Mouse (Mus musculus): Measurements from ENCODE around the gene Gm1123. TPM values are rescaled to one million over a fixed set of nuclear protein-coding genes. Genes with fewer than 3 reads are reported as not detected.

Gene Gm1123
- polyA plus RNA-seq, 1 experiment from 2014 or later: not detected

DNA sequence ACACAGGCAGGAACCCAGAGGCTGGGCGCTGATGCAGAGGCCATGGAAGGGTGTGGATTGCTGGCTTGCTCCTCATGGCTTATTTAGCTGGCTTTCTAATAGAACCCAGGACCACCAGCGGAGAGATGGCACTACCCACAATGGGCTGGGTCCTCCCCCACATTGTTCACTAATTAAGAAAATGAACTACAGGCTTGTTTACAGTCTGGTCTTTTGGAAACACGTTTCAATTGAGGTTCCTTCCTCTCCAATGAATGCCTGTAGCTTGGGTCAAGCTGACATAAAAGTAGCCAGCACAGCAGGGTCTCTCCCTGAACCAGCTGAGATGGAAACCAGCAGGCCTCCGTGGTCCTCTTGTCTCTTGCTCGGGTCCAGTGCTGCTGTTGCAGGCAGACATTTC, 14.3 kb downstream of the Gm1123 start:
- ATAC-seq (ENCODE audit: low FRiP score, low TSS enrichment) (no peak), DNase-seq (no peak)
- no peak overlapping the region for H3K9ac ChIP-seq (replicated peaks; ENCODE audit: low read length)
- no peak overlapping the region for H3K4me3 ChIP-seq (replicated peaks; ENCODE audit: low read depth, low read length)
- H3K36me3 ChIP-seq (ENCODE audit: control insufficient read depth, insufficient read depth, low read length): no peaks in the 10 kb centered on the region
- no peak overlapping the region for H3K27ac ChIP-seq (replicated peaks; ENCODE audit: low read depth, low read length)
- WGBS: 24% methylated on average over 5 of the region's 5 CpGs
- H3K9me3 ChIP-seq (ENCODE audit: control insufficient read depth, low read length): no peaks in the 10 kb centered on the region
- no peak overlapping the region for H3K4me2 ChIP-seq (ENCODE audit: low read length)
- H3K27me3 ChIP-seq (ENCODE audit: control insufficient read depth, insufficient read depth, low read length): no peaks in the 10 kb centered on the region
- H3K4me1 ChIP-seq (ENCODE audit: control insufficient read depth, insufficient read depth, low read length): no peaks in the 10 kb centered on the region

DNA sequence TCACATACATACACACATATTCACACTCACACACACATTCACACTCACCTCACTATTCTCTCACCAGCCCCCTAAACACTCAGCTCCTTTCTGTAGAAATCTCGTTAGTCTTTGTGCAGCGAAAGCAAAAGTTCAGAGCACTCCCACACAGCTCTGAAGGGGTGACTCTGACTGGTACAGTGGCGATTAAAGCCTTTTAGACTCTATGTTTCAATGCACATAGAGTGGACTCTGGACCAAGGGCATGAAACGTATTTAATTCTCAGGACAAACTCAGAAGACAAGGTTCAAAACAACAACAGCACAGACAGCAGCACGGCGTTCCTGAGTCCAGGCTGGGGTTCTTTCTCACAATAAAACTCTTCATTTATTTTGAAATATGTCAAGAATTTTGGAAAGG, 17.8 kb downstream of the Gm1123 start:
- H3K9ac ChIP-seq (replicated peaks; ENCODE audit: low read length): no peak overlapping the region
- H3K27ac ChIP-seq (replicated peaks; ENCODE audit: low read depth, low read length): no peak overlapping the region
- ATAC-seq (ENCODE audit: low FRiP score, low TSS enrichment) (no peak), DNase-seq (no peak)
- H3K4me2 ChIP-seq (ENCODE audit: low read length): no peak overlapping the region
- H3K4me1 ChIP-seq (ENCODE audit: control insufficient read depth, insufficient read depth, low read length): no peaks in the 10 kb centered on the region
- 87% methylated on average over 6 of the region's 6 CpGs for WGBS
- no peaks in the 10 kb centered on the region for H3K9me3 ChIP-seq (ENCODE audit: control insufficient read depth, low read length)
- H3K36me3 ChIP-seq (ENCODE audit: control insufficient read depth, insufficient read depth, low read length): no peaks in the 10 kb centered on the region
- H3K27me3 ChIP-seq (ENCODE audit: control insufficient read depth, insufficient read depth, low read length): no peaks in the 10 kb centered on the region
- H3K4me3 ChIP-seq (replicated peaks; ENCODE audit: low read depth, low read length): no peak overlapping the region

DNA sequence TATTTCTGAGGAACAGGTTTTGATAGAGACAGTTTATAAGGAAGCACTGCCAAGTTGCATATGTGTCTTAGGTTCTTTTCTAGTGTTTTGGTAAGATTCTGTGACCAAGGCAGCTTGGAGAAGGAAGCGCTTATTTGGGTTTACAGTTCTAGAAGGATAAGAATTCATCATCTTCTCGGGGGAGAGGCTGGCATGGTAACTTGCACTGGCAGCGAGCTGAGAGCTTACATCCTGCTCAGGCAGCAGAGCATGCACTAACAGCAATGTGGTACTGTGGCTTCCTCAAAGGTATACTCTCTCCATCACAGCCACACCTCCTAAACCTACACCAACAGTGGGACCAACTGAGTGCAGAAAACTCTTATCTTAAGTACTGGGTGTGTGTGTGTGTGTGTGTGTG, 18.8 kb downstream of the Gm1123 start:
- Histone ChIP-seq H3K9me3 (ENCODE audit: control insufficient read depth, low read length) (no peaks in the 10 kb centered on the region), H3K27me3 (ENCODE audit: control insufficient read depth, insufficient read depth, low read length) (no peaks in the 10 kb centered on the region), H3K4me1 (ENCODE audit: control insufficient read depth, insufficient read depth, low read length) (no peaks in the 10 kb centered on the region), H3K4me3 (replicated peaks; ENCODE audit: low read depth, low read length) (no peak overlapping the region), H3K27ac (replicated peaks; ENCODE audit: low read depth, low read length) (no peak overlapping the region), H3K9ac (replicated peaks; ENCODE audit: low read length) (no peak overlapping the region), H3K4me2 (ENCODE audit: low read length) (no peak overlapping the region), H3K36me3 (ENCODE audit: control insufficient read depth, insufficient read depth, low read length) (no peaks in the 10 kb centered on the region)
- ATAC-seq (ENCODE audit: low FRiP score, low TSS enrichment) (no peak), DNase-seq (no peak)
- 86% methylated on average over 3 of the region's 3 CpGs for WGBS

DNA sequence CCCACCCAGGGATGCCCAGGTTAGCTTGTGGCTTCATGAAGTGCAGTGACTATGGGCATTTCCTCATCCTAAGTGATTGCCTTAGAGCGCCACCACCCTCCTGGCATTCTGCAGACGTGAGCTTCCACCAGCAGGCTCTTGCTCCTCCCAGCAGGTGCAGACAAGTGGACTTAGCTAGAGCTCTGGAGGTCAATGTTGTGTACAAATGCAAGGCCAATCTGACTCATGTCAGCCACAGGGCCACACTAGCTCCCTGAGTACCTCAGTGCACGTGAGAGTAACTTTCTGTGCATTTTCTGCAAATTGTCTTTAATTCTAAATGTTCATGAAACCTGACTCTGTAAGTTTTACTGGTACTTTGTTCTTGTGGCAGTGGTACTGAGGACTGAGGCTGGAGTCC, 19.2 kb downstream of the Gm1123 start:
- Histone ChIP-seq H3K4me1 (ENCODE audit: control insufficient read depth, insufficient read depth, low read length) (no peaks in the 10 kb centered on the region), H3K27me3 (ENCODE audit: control insufficient read depth, insufficient read depth, low read length) (no peaks in the 10 kb centered on the region), H3K9ac (replicated peaks; ENCODE audit: low read length) (no peak overlapping the region), H3K27ac (replicated peaks; ENCODE audit: low read depth, low read length) (no peak overlapping the region), H3K36me3 (ENCODE audit: control insufficient read depth, insufficient read depth, low read length) (no peaks in the 10 kb centered on the region), H3K9me3 (ENCODE audit: control insufficient read depth, low read length) (no peaks in the 10 kb centered on the region), H3K4me2 (ENCODE audit: low read length) (no peak overlapping the region), H3K4me3 (replicated peaks; ENCODE audit: low read depth, low read length) (no peak overlapping the region)
- DNase-seq (no peak), ATAC-seq (ENCODE audit: low FRiP score, low TSS enrichment) (no peak)
- 75% methylated on average over 3 of the region's 3 CpGs for WGBS

DNA sequence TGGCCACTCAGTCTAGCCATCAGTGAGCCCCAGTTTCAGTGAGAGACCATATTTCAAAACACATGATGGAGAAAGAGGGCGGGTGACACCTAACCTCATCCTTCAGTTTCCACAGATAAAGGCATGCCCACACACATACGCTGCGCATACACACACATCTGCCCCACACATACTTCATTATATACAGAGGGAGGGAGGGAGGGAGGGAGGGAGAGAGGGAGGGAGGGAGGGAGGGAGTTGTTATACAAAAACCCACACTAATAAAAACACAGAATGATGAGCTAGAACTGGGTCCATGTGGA, 25.7 kb downstream of the Gm1123 start:
- 94% methylated on average over 3 of the region's 3 CpGs for WGBS
- ATAC-seq (ENCODE audit: low FRiP score, low TSS enrichment) (no peak), DNase-seq (no peak)
- Histone ChIP-seq H3K27ac (replicated peaks; ENCODE audit: low read depth, low read length) (no peak overlapping the region), H3K9me3 (ENCODE audit: control insufficient read depth, low read length) (no peaks in the 10 kb centered on the region), H3K4me1 (ENCODE audit: control insufficient read depth, insufficient read depth, low read length) (no peaks in the 10 kb centered on the region), H3K27me3 (ENCODE audit: control insufficient read depth, insufficient read depth, low read length) (no peaks in the 10 kb centered on the region), H3K36me3 (ENCODE audit: control insufficient read depth, insufficient read depth, low read length) (0 out of 2 replicates have a peak, but pooled peaks cover 4% of the 10 kb centered on the region), H3K4me3 (replicated peaks; ENCODE audit: low read depth, low read length) (no peak overlapping the region), H3K4me2 (ENCODE audit: low read length) (no peak overlapping the region), H3K9ac (replicated peaks; ENCODE audit: low read length) (no peak overlapping the region)

DNA sequence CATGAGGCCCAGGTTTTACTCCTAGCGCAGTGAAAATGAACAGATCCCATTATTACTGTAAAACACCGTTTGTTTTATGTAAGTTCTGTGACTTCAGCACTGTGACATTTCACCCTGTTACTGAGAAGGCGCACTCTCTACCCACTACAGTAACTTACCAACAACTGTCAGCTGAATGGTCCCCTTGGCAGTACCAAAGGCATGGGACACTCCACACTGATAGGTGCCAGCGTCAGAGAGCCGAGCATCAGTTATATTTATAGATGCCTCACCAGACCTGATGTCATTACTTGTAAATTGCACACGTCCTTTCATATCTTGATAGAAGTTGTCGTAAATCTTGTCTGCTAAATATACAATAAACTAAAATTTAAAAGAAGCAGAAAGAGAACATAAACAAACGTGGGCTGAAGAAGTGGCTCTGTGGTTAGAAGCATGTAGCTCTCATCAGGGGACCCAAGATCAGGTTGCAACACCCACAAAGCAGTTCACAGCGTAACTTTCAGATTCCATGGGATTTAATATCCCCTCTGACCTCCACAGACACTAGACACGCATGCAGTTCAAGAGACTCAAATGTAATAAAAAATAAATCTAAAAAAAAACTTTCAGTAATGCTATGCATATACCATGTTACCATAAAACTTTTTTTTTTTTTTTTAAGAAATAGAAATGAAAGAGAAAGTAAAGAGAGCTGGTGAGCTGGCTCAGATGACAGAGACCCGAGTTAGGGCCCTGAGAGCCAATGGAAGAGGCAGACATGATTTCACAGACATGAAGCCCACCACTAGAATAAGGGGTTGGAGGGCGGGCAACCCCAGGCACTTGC, 26.2 kb downstream of the Gm1123 start:
- WGBS: 89% methylated on average over 12 of the region's 12 CpGs
- ATAC-seq (ENCODE audit: low FRiP score, low TSS enrichment) (no peak), DNase-seq (no peak)
- H3K27ac ChIP-seq (replicated peaks; ENCODE audit: low read depth, low read length): no peak overlapping the region
- H3K9me3 ChIP-seq (ENCODE audit: control insufficient read depth, low read length): no peaks in the 10 kb centered on the region
- no peaks in the 10 kb centered on the region for H3K4me1 ChIP-seq (ENCODE audit: control insufficient read depth, insufficient read depth, low read length)
- no peak overlapping the region for H3K4me2 ChIP-seq (ENCODE audit: low read length)
- H3K36me3 ChIP-seq (ENCODE audit: control insufficient read depth, insufficient read depth, low read length): 0 out of 2 replicates have a peak, but pooled peaks cover 4% of the 10 kb centered on the region
- no peaks in the 10 kb centered on the region for H3K27me3 ChIP-seq (ENCODE audit: control insufficient read depth, insufficient read depth, low read length)
- H3K9ac ChIP-seq (replicated peaks; ENCODE audit: low read length): no peak overlapping the region
- H3K4me3 ChIP-seq (replicated peaks; ENCODE audit: low read depth, low read length): no peak overlapping the region

DNA sequence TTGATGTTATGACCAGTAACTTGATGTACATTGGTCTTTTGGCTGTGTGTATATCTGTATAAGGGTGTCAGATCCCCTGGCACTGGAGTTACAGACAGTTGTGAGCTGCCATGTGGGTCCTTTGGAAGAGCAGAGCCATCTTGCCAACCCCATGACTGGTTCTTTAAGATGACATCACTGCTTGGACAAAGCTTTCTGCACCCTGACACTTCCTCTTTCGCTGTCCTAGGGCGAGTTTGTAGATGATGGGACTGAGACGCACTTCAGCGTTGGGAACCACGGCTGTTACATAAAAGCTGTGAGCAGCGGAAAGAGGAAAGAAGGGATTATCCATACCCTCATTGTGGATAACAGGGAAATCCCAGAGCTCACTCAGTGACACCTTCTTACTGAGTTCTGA, 34.2 kb downstream of the Gm1123 start:
- no peaks in the 10 kb centered on the region for H3K4me1 ChIP-seq (ENCODE audit: control insufficient read depth, insufficient read depth, low read length)
- peaks cover 54% of the 10 kb centered on the region for H3K36me3 ChIP-seq (ENCODE audit: control insufficient read depth, insufficient read depth, low read length)
- no peak overlapping the region for H3K9ac ChIP-seq (replicated peaks; ENCODE audit: low read length)
- no peaks in the 10 kb centered on the region for H3K9me3 ChIP-seq (ENCODE audit: control insufficient read depth, low read length)
- 82% methylated on average over 6 of the region's 6 CpGs for WGBS
- no peak overlapping the region for H3K4me2 ChIP-seq (ENCODE audit: low read length)
- no peak overlapping the region for H3K27ac ChIP-seq (replicated peaks; ENCODE audit: low read depth, low read length)
- H3K4me3 ChIP-seq (replicated peaks; ENCODE audit: low read depth, low read length): no peak overlapping the region
- ATAC-seq (ENCODE audit: low FRiP score, low TSS enrichment) (no peak), DNase-seq (no peak)
- H3K27me3 ChIP-seq (ENCODE audit: control insufficient read depth, insufficient read depth, low read length): no peaks in the 10 kb centered on the region

DNA sequence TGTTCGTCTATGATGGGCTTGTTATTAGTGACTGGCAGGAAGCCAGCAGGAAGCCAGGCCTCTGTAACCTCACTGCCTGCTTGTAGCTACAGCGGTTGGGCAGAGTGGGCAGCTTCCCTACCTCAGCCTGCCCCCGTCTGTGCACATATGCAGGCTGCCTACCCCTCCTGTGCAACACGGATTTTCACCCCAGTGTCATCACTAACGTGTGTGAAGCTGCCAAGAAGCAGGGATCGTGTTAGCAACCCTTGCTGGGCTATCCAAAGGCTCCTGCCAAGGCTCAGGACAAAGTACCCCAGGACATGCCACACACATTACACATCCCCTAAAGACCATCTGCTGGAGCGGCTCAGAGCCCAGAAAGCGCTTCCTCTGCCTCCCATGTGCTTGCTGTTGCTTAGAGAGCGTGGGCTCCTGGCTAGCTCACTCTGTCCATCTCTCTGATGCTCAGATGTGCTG, 35.6 kb downstream of the Gm1123 start:
- Histone ChIP-seq H3K4me2 (ENCODE audit: low read length) (no peak overlapping the region), H3K9me3 (ENCODE audit: control insufficient read depth, low read length) (no peaks in the 10 kb centered on the region), H3K4me1 (ENCODE audit: control insufficient read depth, insufficient read depth, low read length) (no peaks in the 10 kb centered on the region), H3K27me3 (ENCODE audit: control insufficient read depth, insufficient read depth, low read length) (no peaks in the 10 kb centered on the region), H3K27ac (replicated peaks; ENCODE audit: low read depth, low read length) (no peak overlapping the region), H3K4me3 (replicated peaks; ENCODE audit: low read depth, low read length) (no peak overlapping the region), H3K36me3 (ENCODE audit: control insufficient read depth, insufficient read depth, low read length) (peaks cover 52% of the 10 kb centered on the region), H3K9ac (replicated peaks; ENCODE audit: low read length) (no peak overlapping the region)
- DNase-seq (no peak), ATAC-seq (ENCODE audit: low FRiP score, low TSS enrichment) (no peak)
- 85% methylated on average over 9 of the region's 9 CpGs for WGBS

DNA sequence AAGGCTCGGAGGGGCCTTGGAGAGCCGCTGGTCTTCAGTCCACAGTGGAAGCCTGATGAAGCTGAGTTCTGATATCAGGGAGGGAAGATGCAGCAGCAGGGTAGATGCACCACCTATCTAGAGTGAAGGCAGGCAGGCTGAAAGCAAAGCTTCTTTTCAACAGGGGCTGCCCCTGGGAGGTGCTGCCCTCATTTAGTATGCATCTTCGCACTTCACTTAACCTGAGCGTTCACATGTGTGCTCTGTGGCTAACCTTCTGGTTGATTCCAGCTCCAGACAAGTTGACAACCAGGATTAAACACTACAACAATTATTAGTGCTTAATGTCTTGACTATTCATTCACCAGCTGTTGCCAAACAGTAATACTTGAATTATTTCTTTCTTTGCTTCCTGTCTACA, 41.4 kb downstream of the Gm1123 start:
- Histone ChIP-seq H3K9ac (replicated peaks; ENCODE audit: low read length) (no peak overlapping the region), H3K4me1 (ENCODE audit: control insufficient read depth, insufficient read depth, low read length) (no peaks in the 10 kb centered on the region), H3K9me3 (ENCODE audit: control insufficient read depth, low read length) (no peaks in the 10 kb centered on the region), H3K36me3 (ENCODE audit: control insufficient read depth, insufficient read depth, low read length) (peaks cover 45% of the 10 kb centered on the region), H3K27ac (replicated peaks; ENCODE audit: low read depth, low read length) (no peak overlapping the region), H3K4me2 (ENCODE audit: low read length) (no peak overlapping the region), H3K27me3 (ENCODE audit: control insufficient read depth, insufficient read depth, low read length) (no peaks in the 10 kb centered on the region), H3K4me3 (replicated peaks; ENCODE audit: low read depth, low read length) (no peak overlapping the region)
- DNase-seq (no peak), ATAC-seq (ENCODE audit: low FRiP score, low TSS enrichment) (no peak)
- WGBS: 82% methylated on average over 4 of the region's 4 CpGs
